Mouse (Mus musculus): Measurements from ENCODE around the gene Dennd1b. TPM values are rescaled to one million over a fixed set of nuclear protein-coding genes. Genes with fewer than 3 reads are reported as not detected.

Dennd1b gene
- total and polyA plus RNA-seq, 3 experiments, result 8.0 to 8.9 (median 8.0) TPM

- TF ChIP-seq NELFE (IDR thresholded peaks at IDR 0.05; ENCODE audit: low read depth, low read length) (no peak), ZKSCAN1 (IDR thresholded peaks at IDR 0.05; ENCODE audit: borderline replicate concordance, low read depth, low read length) (no peak), MEF2A (IDR thresholded peaks at IDR 0.05; ENCODE audit: borderline replicate concordance, low read depth, low read length) (no peak), ETS1 (conservative IDR thresholded peaks at IDR 0.05; ENCODE audit: low read depth, low read length) (no peak), BHLHE40 (IDR thresholded peaks at IDR 0.05; ENCODE audit: low read depth, low read length) (no peak), ZMIZ1 (IDR thresholded peaks at IDR 0.05; ENCODE audit: low read depth, low read length) (no peak), EP300 (IDR thresholded peaks at IDR 0.05; ENCODE audit: low read length) (no peak), NRF1 (IDR thresholded peaks at IDR 0.05; ENCODE audit: low read depth, low read length) (no peak), MXI1 (IDR thresholded peaks at IDR 0.05; ENCODE audit: low read depth, low read length) (no peak)
- in situ Hi-C loops (cut with MboI; ENCODE audit: low pct_ligation_motif_present, low pct_unique_long_range_greater_than_20kb, low sequenced_read_pairs) (no loop called here), dilution Hi-C loops (cut with MboI; ENCODE audit: extremely low pct_ligation_motif_present, extremely low pct_unique_long_range_greater_than_20kb, low sequenced_read_pairs) (no loop called here)
- no peak for DNase-seq (ENCODE audit: extremely low read depth)
- H3K36me3 ChIP-seq (replicated peaks in 1 of 2; ENCODE audit: control insufficient read depth in 1 of 2, insufficient read depth in 1 of 2, low read length in 1 of 2), result peaks cover 6 to 36% of the 10 kb centered on the region in 2 experiments
- H3K9me3 ChIP-seq (replicated peaks; ENCODE audit: low read length), result no peaks in the 10 kb centered on the region
- H3K79me2 ChIP-seq (replicated peaks; ENCODE audit: control insufficient read depth, extremely low read depth, insufficient read depth, poor library complexity, severe bottlenecking), result no peaks in the 10 kb centered on the region
- no peak overlapping the region for H3K9ac ChIP-seq (ENCODE audit: insufficient read depth, low read depth)
- H3K4me2 ChIP-seq (ENCODE audit: insufficient read depth, low read depth, poor library complexity, severe bottlenecking), result no peak overlapping the region
- no peak overlapping the region for H3K4me3 ChIP-seq (replicated peaks in 1 of 3; ENCODE audit: low read depth in 2 of 3, low read length in 2 of 3, poor library complexity in 1 of 3)
- H3K4me1 ChIP-seq (ENCODE audit: control insufficient read depth in 1 of 2, insufficient read depth in 2 of 2), result peaks cover 0 to 26% of the 10 kb centered on the region in 2 experiments; a peak in 2 of 4 replicates
- no peaks in the 10 kb centered on the region for H3K27me3 ChIP-seq (replicated peaks)
- no peak overlapping the region for H3K27ac ChIP-seq (ENCODE audit: insufficient read depth, low read depth)
Observed at GRCm38 (mm10) chr1:139060301-139060700, 97.1 kb downstream of the Dennd1b start.

- dilution Hi-C loops (cut with MboI; ENCODE audit: extremely low pct_ligation_motif_present, extremely low pct_unique_long_range_greater_than_20kb, low sequenced_read_pairs) (no loop called here), in situ Hi-C loops (cut with MboI; ENCODE audit: low pct_ligation_motif_present, low pct_unique_long_range_greater_than_20kb, low sequenced_read_pairs) (no loop called here)
- no peak for DNase-seq (ENCODE audit: extremely low read depth)
- H3K4me3 ChIP-seq (replicated peaks in 1 of 3; ENCODE audit: low read depth in 2 of 3, low read length in 2 of 3, poor library complexity in 1 of 3), result no peak overlapping the region
- H3K9ac ChIP-seq (ENCODE audit: insufficient read depth, low read depth), result no peak overlapping the region
- peaks cover 4 to 52% of the 10 kb centered on the region in 2 experiments; a peak in 3 of 4 replicates for H3K4me1 ChIP-seq (ENCODE audit: control insufficient read depth in 1 of 2, insufficient read depth in 2 of 2)
- TF ChIP-seq CTCF (conservative IDR thresholded peaks at IDR 0.05 in 1 of 2, IDR thresholded peaks at IDR 0.05 in 1 of 2; ENCODE audit: low read depth in 2 of 2, low read length in 2 of 2) (no peak), ZC3H11A (IDR thresholded peaks at IDR 0.05; ENCODE audit: low read depth, low read length) (no peak), ZMIZ1 (IDR thresholded peaks at IDR 0.05; ENCODE audit: low read depth, low read length) (no peak), TCF12 (IDR thresholded peaks at IDR 0.05; ENCODE audit: low read depth, low read length) (no peak), RCOR1 (conservative IDR thresholded peaks at IDR 0.05; ENCODE audit: low read depth, low read length) (no peak), HCFC1 (IDR thresholded peaks at IDR 0.05; ENCODE audit: low read depth, low read length) (no peak), JUND (conservative IDR thresholded peaks at IDR 0.05; ENCODE audit: low read depth, low read length) (no peak), CHD1 (IDR thresholded peaks at IDR 0.05; ENCODE audit: low read depth, low read length) (no peak), KAT2A (IDR thresholded peaks at IDR 0.05; ENCODE audit: insufficient replicate concordance, low read length) (no peak), ELF1 (IDR thresholded peaks at IDR 0.05; ENCODE audit: low read depth, low read length) (no peak), POLR2AphosphoS2 (IDR thresholded peaks at IDR 0.05; ENCODE audit: low read depth, low read length) (no peak), ZNF384 (IDR thresholded peaks at IDR 0.05; ENCODE audit: low read depth, low read length) (no peak), NRF1 (IDR thresholded peaks at IDR 0.05; ENCODE audit: low read depth, low read length) (no peak)
- peaks cover 8 to 28% of the 10 kb centered on the region in 2 experiments for H3K36me3 ChIP-seq (replicated peaks in 1 of 2; ENCODE audit: control insufficient read depth in 1 of 2, insufficient read depth in 1 of 2, low read length in 1 of 2)
- H3K27ac ChIP-seq (ENCODE audit: insufficient read depth, low read depth), result no peak overlapping the region
- no peaks in the 10 kb centered on the region for H3K27me3 ChIP-seq (replicated peaks)
- no peaks in the 10 kb centered on the region for H3K79me2 ChIP-seq (replicated peaks; ENCODE audit: control insufficient read depth, extremely low read depth, insufficient read depth, poor library complexity, severe bottlenecking)
- no peaks in the 10 kb centered on the region for H3K9me3 ChIP-seq (replicated peaks; ENCODE audit: low read length)
- no peak overlapping the region for H3K4me2 ChIP-seq (ENCODE audit: insufficient read depth, low read depth, poor library complexity, severe bottlenecking)
Observed at GRCm38 (mm10) chr1:139064711-139065110, 101.5 kb downstream of the Dennd1b start.
